13 mouse cellular contexts compared by ENCODE assay signal in genomic region chr5:118620330-118620910, GRCm38 (mm10). TPM values are rescaled to one million over a fixed set of nuclear protein-coding genes. Genes with fewer than 3 reads are reported as not detected.
DNase-seq lines count a peak whose midpoint lies in the region; ATAC-seq lines count a peak whose summit lies in the region.
"Had no signal": no experiment of that assay in that cellular context is flagged by ENCODE, and none has a peak within 500 bp of the region (broad histone marks: within the 10 kb centered on the region; RNA-seq: fewer than 3 reads in every experiment).

No protein-coding gene starts in this region.

- no peak for DNase-seq in limb, embryonic 10.5 days (ENCODE audit: low spot score)
- peak; percentile 35 for DNase-seq in CD4-positive, CD25-positive, alpha-beta regulatory T cell, adult 2 months (ENCODE audit: low read depth, low spot score)
- DNase-seq in CD8-positive naive resting alpha-beta T cell, adult 2 months (ENCODE audit: low read depth in 2 of 2, low spot score in 2 of 2), result peak; percentile 15 to 27
- DNase-seq in adrenal gland, postnatal 10 days, result no peak
- DNase-seq in embryo, embryonic 10 days (ENCODE audit: low spot score), result no peak
- DNase-seq: cerebellum, adult 18-20 months; heart, adult 2 months; right cerebral cortex, postnatal 25 days had no signal

- H3K4me1 ChIP-seq in limb, embryonic 12.5 days (replicated peaks), result peaks cover 55% of the 10 kb centered on the region
- H3K4me1 ChIP-seq in limb, embryonic 10.5 days, result peaks cover 37% of the 10 kb centered on the region
- H3K4me1 ChIP-seq in midbrain, embryonic 13.5 days (replicated peaks), result peaks cover 50% of the 10 kb centered on the region

- H3K36me3 ChIP-seq in limb, embryonic 12.5 days, result no peaks in the 10 kb centered on the region
- H3K36me3 ChIP-seq in limb, embryonic 10.5 days, result no peaks in the 10 kb centered on the region
- H3K36me3 ChIP-seq in midbrain, embryonic 13.5 days, result no peaks in the 10 kb centered on the region
- H3K36me3 ChIP-seq: embryonic facial prominence, embryonic 13.5 days; forebrain, embryonic 10.5 days had no signal

- H3K9ac ChIP-seq in limb, embryonic 12.5 days (replicated peaks), result no peak overlapping the region
- H3K9ac ChIP-seq in midbrain, embryonic 13.5 days (replicated peaks), result no peak overlapping the region
- H3K9ac ChIP-seq: embryonic facial prominence, embryonic 13.5 days had no signal

- WGBS in limb, embryonic 12.5 days, result 86% methylated on average over 7 of the region's 7 CpGs
- WGBS in limb, embryonic 10.5 days, result 93% methylated on average over 7 of the region's 7 CpGs
- 88% methylated on average over 7 of the region's 7 CpGs for WGBS in midbrain, embryonic 13.5 days

- ATAC-seq in limb, embryonic 12.5 days (ENCODE audit: insufficient number of reproducible peaks, insufficient read depth, low FRiP score, low TSS enrichment, low read depth), result no peak
- no peak; the same call in 1 of the 2 replicates for ATAC-seq in midbrain, embryonic 13.5 days

- H3K27me3 ChIP-seq in limb, embryonic 12.5 days, result no peaks in the 10 kb centered on the region
- no peaks in the 10 kb centered on the region for H3K27me3 ChIP-seq in limb, embryonic 10.5 days (ENCODE audit: low read depth, poor library complexity, severe bottlenecking)
- H3K27me3 ChIP-seq in midbrain, embryonic 13.5 days, result no peaks in the 10 kb centered on the region
- H3K27me3 ChIP-seq: embryonic facial prominence, embryonic 13.5 days had no signal

- 0 out of 2 replicates have a peak overlapping the region, but pooled peaks have one; percentile 2 for H3K27ac ChIP-seq in limb, embryonic 12.5 days
- H3K27ac ChIP-seq in limb, embryonic 10.5 days, result no peak overlapping the region
- H3K27ac ChIP-seq in midbrain, embryonic 13.5 days, result peak overlapping the region; percentile 68; the same call in 1 of the 2 replicates
- H3K27ac ChIP-seq: embryonic facial prominence, embryonic 13.5 days; heart, adult 2 months had no signal

- H3K4me2 ChIP-seq in limb, embryonic 12.5 days, result no peak overlapping the region
- no peak overlapping the region for H3K4me2 ChIP-seq in midbrain, embryonic 13.5 days (replicated peaks)
- H3K4me2 ChIP-seq: embryonic facial prominence, embryonic 13.5 days; liver, embryonic 11.5 days had no signal

- H3K4me3 ChIP-seq in limb, embryonic 12.5 days (replicated peaks), result no peak overlapping the region
- H3K4me3 ChIP-seq in limb, embryonic 10.5 days, result no peak overlapping the region
- H3K4me3 ChIP-seq in midbrain, embryonic 13.5 days (replicated peaks), result no peak overlapping the region
- H3K4me3 ChIP-seq: embryonic facial prominence, embryonic 13.5 days; forebrain, embryonic 10.5 days; heart, adult 2 months had no signal

- no peaks in the 10 kb centered on the region for H3K9me3 ChIP-seq in limb, embryonic 12.5 days
- no peaks in the 10 kb centered on the region for H3K9me3 ChIP-seq in limb, embryonic 10.5 days (replicated peaks)
- H3K9me3 ChIP-seq in midbrain, embryonic 13.5 days, result no peaks in the 10 kb centered on the region
- H3K9me3 ChIP-seq: embryonic facial prominence, embryonic 13.5 days; forebrain, embryonic 10.5 days had no signal

RNA-seq across cellular contexts. Expression of gene Med13l, which starts 59.9 kb away (rescaled TPM):
- polyA plus RNA-seq in limb, embryonic 12.5 days (2016; fragmentation: Nextera tagmentation; extraction: Ambion mirVana), result 17.0 and 17.1 TPM in 2 replicates
- 11.1 and 13.9 TPM in 2 replicates for polyA plus RNA-seq in limb, embryonic 10.5 days (2016; fragmentation: Nextera tagmentation; extraction: Ambion mirVana)
- polyA plus RNA-seq in midbrain, embryonic 13.5 days (2015; fragmentation: Nextera tagmentation; extraction: Ambion mirVana), result 16.8 and 16.9 TPM in 2 replicates
- 10 to 100 TPM; 39.0 to 43.6 TPM for total RNA-seq in adrenal gland, postnatal 10 days (2021)

Comparison
In these comparisons a context has a peak if more than half of its experiments do, and no peak if none do; other contexts are left out.
1. DNase-seq: peak in CD4-positive, CD25-positive, alpha-beta regulatory T cell, adult 2 months (single experiment) and CD8-positive naive resting alpha-beta T cell, adult 2 months (2 of 2); none in limb, embryonic 10.5 days (single experiment), adrenal gland, postnatal 10 days (single experiment) and embryo, embryonic 10 days (single experiment).